Mouse (Mus musculus) mature B cell (primary cell): ENCODE results near the gene Pwp2.
"Not testable (repeated sequence)": the region's sequence is repeated elsewhere in the genome, so short reads cannot be mapped to it uniquely, and the experiment has no call there.

ENCODE experiments used
- in situ Hi-C: fragments of 300-500 bp; cut with MboI; formaldehyde crosslinking; loops from 2 replicates; pipeline ENCODE4 v1.14.3; 2019

Pwp2 gene

GRCm38 (mm10) chr10:78184531-78185380 lies at the start of gene Pwp2:
TSS of gene Pwp2 (minus strand) at chr10:78185149.
- in situ Hi-C loops = no loop called here

GRCm38 (mm10) chr10:78233756-78234155 lies 48.8 kb upstream of the Pwp2 start:
- in situ Hi-C loops = no loop called here

GRCm38 (mm10) chr10:78233161-78233560 lies 48.2 kb upstream of the Pwp2 start:
- in situ Hi-C loops = no loop called here

GRCm38 (mm10) chr10:78232301-78232980 lies 47.5 kb upstream of the Pwp2 start:
- in situ Hi-C loops = no loop called here

- in situ Hi-C loops = no loop called here
These were observed 43.6 kb upstream of the Pwp2 start for GRCm38 (mm10) chr10:78228560-78228928.

- in situ Hi-C loops = no loop called here
These were observed 43.1 kb upstream of the Pwp2 start for GRCm38 (mm10) chr10:78227875-78228559.

- in situ Hi-C loops = no loop called here
These were observed 39.2 kb upstream of the Pwp2 start for GRCm38 (mm10) chr10:78224136-78224535.

- in situ Hi-C loops = no loop called here
These were observed 38.0 kb upstream of the Pwp2 start for GRCm38 (mm10) chr10:78222908-78223307.

- in situ Hi-C loops = no loop called here
These were observed 36.4 kb upstream of the Pwp2 start for GRCm38 (mm10) chr10:78221315-78221714.

- in situ Hi-C loops = no loop called here
These were observed 34.6 kb upstream of the Pwp2 start for GRCm38 (mm10) chr10:78219528-78219927.

- in situ Hi-C loops = no loop called here
These were observed 33.6 kb upstream of the Pwp2 start for GRCm38 (mm10) chr10:78218576-78218975.

- in situ Hi-C loops = no loop called here
These were observed 31.6 kb upstream of the Pwp2 start for GRCm38 (mm10) chr10:78216376-78217083.

GRCm38 (mm10) chr10:78214371-78214770 lies 29.4 kb upstream of the Pwp2 start:
- in situ Hi-C loops = no loop called here

GRCm38 (mm10) chr10:78211311-78211710 lies 26.4 kb upstream of the Pwp2 start:
- in situ Hi-C loops = no loop called here

GRCm38 (mm10) chr10:78201182-78201581 lies 16.2 kb upstream of the Pwp2 start:
- in situ Hi-C loops = no loop called here

- in situ Hi-C loops = no loop called here
These were observed 8.0 kb upstream of the Pwp2 start for GRCm38 (mm10) chr10:78192933-78193332.

- in situ Hi-C loops = not testable (repeated sequence)
These were observed 1.1 kb upstream of the Pwp2 start for GRCm38 (mm10) chr10:78186076-78186475.

GRCm38 (mm10) chr10:78185381-78185725 lies 404 bp upstream of the Pwp2 start:
- in situ Hi-C loops = no loop called here

GRCm38 (mm10) chr10:78183577-78183976 lies 1.4 kb downstream of the Pwp2 start:
- in situ Hi-C loops = no loop called here

GRCm38 (mm10) chr10:78182321-78182720 lies 2.6 kb downstream of the Pwp2 start:
- in situ Hi-C loops = no loop called here

GRCm38 (mm10) chr10:78174474-78174873 lies 10.5 kb downstream of the Pwp2 start:
- in situ Hi-C loops = no loop called here

GRCm38 (mm10) chr10:78171581-78171980 lies 13.4 kb downstream of the Pwp2 start:
- in situ Hi-C loops = no loop called here
